Mouse (Mus musculus) kidney, adult 2 months (tissue): ENCODE measurements around the gene Ifngr1.

Experiments used
- CTCF ChIP-seq: fragments of 200-500 bp; conservative IDR thresholded peaks from 2 replicates; pipeline ENCODE4 v1.5.1; 2011; ENCODE audit warnings: low read depth, mild to moderate bottlenecking, control low read depth, low read length, moderate library complexity, mixed read lengths; ENCODE audit not compliant: insufficient read depth, insufficient read length
- POLR2A ChIP-seq: fragments of 200-500 bp; IDR thresholded peaks from one replicate; pipeline ENCODE4 v1.6.1; 2011; ENCODE audit warnings: low read depth, low read length, control low read depth

DNA sequence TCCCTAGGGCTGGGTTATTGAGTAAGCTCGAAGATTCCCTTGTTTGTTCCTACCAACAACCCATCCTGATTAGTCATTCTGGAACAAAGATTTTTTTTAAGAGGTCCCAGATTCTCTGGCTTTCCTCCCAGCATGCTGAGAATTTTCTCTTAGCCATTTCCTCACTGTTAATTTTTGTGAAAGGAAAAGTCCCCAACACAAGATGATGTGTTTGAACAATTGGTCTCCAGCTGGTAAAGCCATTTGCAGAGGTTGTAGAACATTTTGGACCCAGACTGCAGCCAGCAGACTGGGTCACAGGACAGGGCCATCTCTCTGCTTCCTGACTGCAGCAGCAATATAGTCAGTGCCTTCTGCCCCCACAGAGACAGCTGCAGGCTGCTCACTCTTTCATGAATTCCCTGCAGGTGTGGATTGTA is 28.3 kb upstream of the Ifngr1 start:
- TF ChIP-seq CTCF: no peak
- TF ChIP-seq POLR2A: no peak
